Mouse (Mus musculus) midbrain, embryonic 16.5 days (tissue): Measurements from ENCODE around the gene Gm5901. TPM values are rescaled to one million over a fixed set of nuclear protein-coding genes. Genes with fewer than 3 reads are reported as not detected.
"Not testable (repeated sequence)": the region's sequence is repeated elsewhere in the genome, so short reads cannot be mapped to it uniquely, and the experiment has no call there.

ENCODE experiments used
- ATAC-seq: fragments of 200-750 bp; cut with Nextera tagmentation; 2 replicates; pipeline ENCODE4 v1.8.0; 2017; ENCODE audit warnings: moderate TSS enrichment
- H3K27ac ChIP-seq: fragments of 300-500 bp; sonication (generic); 2 replicates; pipeline ENCODE4 v1.5.1; 2014; ENCODE audit warnings: mild to moderate bottlenecking, low read length, mixed read lengths
- H3K27me3 ChIP-seq: fragments of 300-500 bp; sonication (generic); 2 replicates; pipeline ENCODE4 v1.6.1; 2014; ENCODE audit warnings: low read depth, low read length, mixed read lengths; ENCODE audit not compliant: control insufficient read depth, insufficient read depth
- H3K36me3 ChIP-seq: fragments of 300-500 bp; sonication (generic); 2 replicates; pipeline ENCODE4 v1.6.1; 2014; ENCODE audit warnings: mild to moderate bottlenecking, low read length, moderate library complexity, mixed read lengths; ENCODE audit not compliant: control insufficient read depth, insufficient read depth
- H3K4me1 ChIP-seq: fragments of 300-500 bp; sonication (generic); 2 replicates; pipeline ENCODE4 v1.6.1; 2014; ENCODE audit warnings: mild to moderate bottlenecking, low read length, mixed read lengths; ENCODE audit not compliant: control insufficient read depth, insufficient read depth
- H3K4me2 ChIP-seq: fragments of 300-500 bp; sonication (generic); 2 replicates; pipeline ENCODE4 v1.6.1; 2014; ENCODE audit warnings: mild to moderate bottlenecking, low read length, mixed read lengths
- H3K4me3 ChIP-seq: fragments of 300-500 bp; sonication (generic); 2 replicates; pipeline ENCODE4 v1.5.1; 2014; ENCODE audit warnings: low read depth, mild to moderate bottlenecking, low read length, moderate library complexity, mixed read lengths
- H3K9ac ChIP-seq: fragments of 300-500 bp; sonication (generic); 2 replicates; pipeline ENCODE4 v1.6.1; 2014; ENCODE audit warnings: low read depth, low read length, mixed read lengths
- H3K9me3 ChIP-seq: fragments of 300-500 bp; sonication (generic); replicated peaks from 2 replicates; pipeline ENCODE4 v1.6.1; 2014; ENCODE audit warnings: mild to moderate bottlenecking, low read length, mixed read lengths; ENCODE audit not compliant: control insufficient read depth, poor library complexity, severe bottlenecking
- WGBS: fragments of 180-500 bp; shearing (Covaris S2); extraction: QIAGEN DNeasy Blood & Tissue Kit; methylation state at CpG from one replicate; pipeline ENCODE4 v1.1.7; 2014; 5-methylcytosine and 5-hydroxymethylcytosine counted together
- polyA plus RNA-seq: library from polyadenylated mRNA; unstranded; fragments of >200 nt; fragmentation: Nextera tagmentation; extraction: Ambion mirVana; gene quantifications from 2 replicates; pipeline ENCODE4 v1.2.1, GENCODE M21; 2015

Gm5901 gene
- polyA plus RNA-seq, result not detected in 2 replicates

- WGBS, result 100% methylated on average over 1 of the region's 1 CpGs
- ATAC-seq, result no peak
- H3K4me2 ChIP-seq, result no peak within 1 kb of the TSS
- peaks cover 34% of the 10 kb centered on the region for H3K36me3 ChIP-seq
- no peak within 1 kb of the TSS for H3K27ac ChIP-seq
- H3K27me3 ChIP-seq, result no peaks in the 10 kb centered on the region
- H3K9ac ChIP-seq, result no peak within 1 kb of the TSS
- H3K4me1 ChIP-seq, result no peaks in the 10 kb centered on the region
- no peaks in the 10 kb centered on the region for H3K9me3 ChIP-seq
- H3K4me3 ChIP-seq, result no peak within 1 kb of the TSS
These were observed at the start of gene Gm5901 for GRCm38 (mm10) chr7:105374866-105375265. Gene Gm5901, plus strand, starts transcription at chr7:105375038.

- Histone ChIP-seq H3K36me3 (no peaks in the 10 kb centered on the region), H3K4me2 (no peak overlapping the region), H3K9ac (no peak overlapping the region), H3K4me1 (no peaks in the 10 kb centered on the region), H3K27ac (no peak overlapping the region), H3K27me3 (no peaks in the 10 kb centered on the region), H3K4me3 (no peak overlapping the region), H3K9me3 (no peaks in the 10 kb centered on the region)
- no peak for ATAC-seq
- WGBS, result 70% methylated on average over 2 of the region's 2 CpGs
These were observed 49.5 kb upstream of the Gm5901 start for GRCm38 (mm10) chr7:105325302-105325701.

- no peak within 1 kb of the TSS for H3K4me2 ChIP-seq
- no peaks in the 10 kb centered on the region for H3K27me3 ChIP-seq
- no peak within 1 kb of the TSS for H3K4me3 ChIP-seq
- H3K9me3 ChIP-seq, result no peaks in the 10 kb centered on the region
- 74% methylated on average over 1 of the region's 1 CpGs for WGBS
- H3K27ac ChIP-seq, result no peak within 1 kb of the TSS
- no peak within 1 kb of the TSS for H3K9ac ChIP-seq
- H3K36me3 ChIP-seq, result no peaks in the 10 kb centered on the region
- no peak for ATAC-seq
- H3K4me1 ChIP-seq, result no peaks in the 10 kb centered on the region
These were observed 40.8 kb upstream of the Gm5901 start, which contains the start of gene Olfr690 for GRCm38 (mm10) chr7:105334004-105334403. Gene Olfr690, minus strand, starts transcription at chr7:105334104.

- Histone ChIP-seq H3K9ac (no peak within 1 kb of the TSS), H3K27ac (no peak within 1 kb of the TSS), H3K4me2 (no peak within 1 kb of the TSS), H3K27me3 (no peaks in the 10 kb centered on the region), H3K9me3 (no peaks in the 10 kb centered on the region), H3K4me1 (no peaks in the 10 kb centered on the region), H3K4me3 (no peak within 1 kb of the TSS), H3K36me3 (no peaks in the 10 kb centered on the region)
- no peak; the same call in 1 of the 2 replicates for ATAC-seq
- 67% methylated on average over 1 of the region's 1 CpGs for WGBS
These were observed 32.7 kb upstream of the Gm5901 start, which contains the start of gene Olfr691 for GRCm38 (mm10) chr7:105342170-105342569. Gene Olfr691, minus strand, starts transcription at chr7:105342270.

- Histone ChIP-seq H3K9me3 (no peaks in the 10 kb centered on the region), H3K27ac (no peak overlapping the region), H3K27me3 (no peaks in the 10 kb centered on the region), H3K4me3 (no peak overlapping the region), H3K9ac (no peak overlapping the region), H3K4me1 (no peaks in the 10 kb centered on the region), H3K4me2 (no peak overlapping the region), H3K36me3 (no peaks in the 10 kb centered on the region)
- ATAC-seq, result peak; percentile 82
- 63% methylated on average over 2 of the region's 2 CpGs for WGBS
These were observed 32.1 kb upstream of the Gm5901 start for GRCm38 (mm10) chr7:105342752-105343151.

GRCm38 (mm10) chr7:105356064-105356463, 18.8 kb upstream of the Gm5901 start:
- H3K4me2 ChIP-seq, H3K27me3 ChIP-seq, H3K4me1 ChIP-seq, H3K27ac ChIP-seq, ATAC-seq, H3K36me3 ChIP-seq, H3K9ac ChIP-seq, H3K4me3 ChIP-seq, H3K9me3 ChIP-seq: not testable (repeated sequence)
- WGBS, result no CpG with 5 or more reads among the region's 5 CpGs

- not testable (repeated sequence) for H3K4me2 ChIP-seq, H3K4me1 ChIP-seq, H3K4me3 ChIP-seq, H3K36me3 ChIP-seq, H3K27me3 ChIP-seq, H3K9ac ChIP-seq, H3K9me3 ChIP-seq, H3K27ac ChIP-seq
- WGBS, result 100% methylated on average over 1 of the region's 2 CpGs
- ATAC-seq, result 0 out of 2 replicates have a peak, but pooled peaks have one; percentile 75
These were observed 18.4 kb upstream of the Gm5901 start for GRCm38 (mm10) chr7:105356487-105356886.

- no peak overlapping the region for H3K27ac ChIP-seq
- H3K4me2 ChIP-seq, result no peak overlapping the region
- H3K4me3 ChIP-seq, result no peak overlapping the region
- H3K9ac ChIP-seq, result no peak overlapping the region
- no peaks in the 10 kb centered on the region for H3K4me1 ChIP-seq
- 86% methylated on average over 2 of the region's 2 CpGs for WGBS
- H3K27me3 ChIP-seq, result no peaks in the 10 kb centered on the region
- no peaks in the 10 kb centered on the region for H3K9me3 ChIP-seq
- no peak for ATAC-seq
- H3K36me3 ChIP-seq, result no peaks in the 10 kb centered on the region
These were observed 13.1 kb upstream of the Gm5901 start for GRCm38 (mm10) chr7:105361713-105362112.

GRCm38 (mm10) chr7:105367268-105367667, 7.6 kb upstream of the Gm5901 start:
- WGBS, result 88% methylated on average over 5 of the region's 5 CpGs
- ATAC-seq, result no peak

More at GRCm38 (mm10) chr7:105367268-105367667, 7.6 kb upstream of the Gm5901 start:
- Histone ChIP-seq H3K36me3 (0 out of 2 replicates have a peak, but pooled peaks cover 2% of the 10 kb centered on the region), H3K4me3 (no peak overlapping the region), H3K27me3 (no peaks in the 10 kb centered on the region), H3K4me2 (no peak overlapping the region), H3K4me1 (no peaks in the 10 kb centered on the region), H3K27ac (no peak overlapping the region), H3K9me3 (no peaks in the 10 kb centered on the region), H3K9ac (no peak overlapping the region)
